Mouse (Mus musculus): ENCODE data around the gene Ets1.

- TF ChIP-seq CTCF (IDR thresholded peaks at IDR 0.05; ENCODE audit: low read depth) (no peak), EP300 (optimal IDR thresholded peaks at IDR 0.05) (no peak)
Measured at GRCm38 (mm10) chr9:32718868-32719267, 82.8 kb downstream of the Ets1 start.

All from stomach, postnatal 0 days (tissue).